Mouse (Mus musculus) heart, embryonic 13.5 days (tissue): ENCODE results near the gene Cdk5r1. TPM values are rescaled to one million over a fixed set of nuclear protein-coding genes. Genes with fewer than 3 reads are reported as not detected.
A peak's percentile ranks its signal among the peaks of the same experiment; 100 is the strongest.
"Not testable (repeated sequence)": the region's sequence is repeated elsewhere in the genome, so short reads cannot be mapped to it uniquely, and the experiment has no call there.

ENCODE experiments used
- ATAC-seq: fragments of 200-750 bp; cut with Nextera tagmentation; 2 replicates; pipeline ENCODE4 v1.8.0; 2017; ENCODE audit warnings: moderate TSS enrichment; ENCODE audit not compliant: insufficient number of reproducible peaks, low FRiP score, low TSS enrichment; ENCODE audit errors: extremely low read depth
- H3K27ac ChIP-seq: fragments of 300-500 bp; sonication (generic); replicated peaks from 2 replicates; pipeline ENCODE4 v1.5.1; 2015; ENCODE audit warnings: moderate library complexity, mild to moderate bottlenecking, inconsistent platforms
- H3K27me3 ChIP-seq: fragments of 300-500 bp; sonication (generic); replicated peaks from 2 replicates; pipeline ENCODE4 v1.6.1; 2015; ENCODE audit warnings: mild to moderate bottlenecking, inconsistent platforms
- H3K36me3 ChIP-seq: fragments of 300-500 bp; sonication (generic); 2 replicates; pipeline ENCODE4 v1.6.1; 2015; ENCODE audit warnings: mild to moderate bottlenecking, inconsistent platforms
- H3K4me1 ChIP-seq: fragments of 300-500 bp; sonication (generic); 2 replicates; pipeline ENCODE4 v1.6.1; 2015; ENCODE audit warnings: inconsistent platforms
- H3K4me2 ChIP-seq: fragments of 300-500 bp; sonication (generic); 2 replicates; pipeline ENCODE4 v1.6.1; 2015; ENCODE audit warnings: inconsistent platforms, mild to moderate bottlenecking, moderate library complexity
- H3K4me3 ChIP-seq: fragments of 300-500 bp; sonication (generic); 2 replicates; pipeline ENCODE4 v1.5.1; 2015; ENCODE audit warnings: moderate library complexity, mild to moderate bottlenecking, inconsistent platforms
- H3K9ac ChIP-seq: fragments of 300-500 bp; sonication (generic); 2 replicates; pipeline ENCODE4 v1.6.1; 2015; ENCODE audit warnings: inconsistent platforms, mild to moderate bottlenecking, moderate library complexity
- H3K9me3 ChIP-seq: fragments of 300-500 bp; sonication (generic); 2 replicates; pipeline ENCODE4 v1.6.1; 2016; ENCODE audit warnings: inconsistent platforms
- WGBS: fragments of 180-500 bp; shearing (Covaris S2); methylation state at CpG from one replicate; pipeline ENCODE4 v1.1.7; 2015; ENCODE audit warnings: mixed read lengths; 5-methylcytosine and 5-hydroxymethylcytosine counted together
- polyA plus RNA-seq: library from polyadenylated mRNA; unstranded; fragments of >200 nt; fragmentation: Nextera tagmentation; extraction: Ambion mirVana; gene quantifications from 2 replicates; pipeline ENCODE4 v1.2.1, GENCODE M21; 2015

The Cdk5r1 gene
- polyA plus RNA-seq = 0.36 and 0.59 TPM in 2 replicates

DNA sequence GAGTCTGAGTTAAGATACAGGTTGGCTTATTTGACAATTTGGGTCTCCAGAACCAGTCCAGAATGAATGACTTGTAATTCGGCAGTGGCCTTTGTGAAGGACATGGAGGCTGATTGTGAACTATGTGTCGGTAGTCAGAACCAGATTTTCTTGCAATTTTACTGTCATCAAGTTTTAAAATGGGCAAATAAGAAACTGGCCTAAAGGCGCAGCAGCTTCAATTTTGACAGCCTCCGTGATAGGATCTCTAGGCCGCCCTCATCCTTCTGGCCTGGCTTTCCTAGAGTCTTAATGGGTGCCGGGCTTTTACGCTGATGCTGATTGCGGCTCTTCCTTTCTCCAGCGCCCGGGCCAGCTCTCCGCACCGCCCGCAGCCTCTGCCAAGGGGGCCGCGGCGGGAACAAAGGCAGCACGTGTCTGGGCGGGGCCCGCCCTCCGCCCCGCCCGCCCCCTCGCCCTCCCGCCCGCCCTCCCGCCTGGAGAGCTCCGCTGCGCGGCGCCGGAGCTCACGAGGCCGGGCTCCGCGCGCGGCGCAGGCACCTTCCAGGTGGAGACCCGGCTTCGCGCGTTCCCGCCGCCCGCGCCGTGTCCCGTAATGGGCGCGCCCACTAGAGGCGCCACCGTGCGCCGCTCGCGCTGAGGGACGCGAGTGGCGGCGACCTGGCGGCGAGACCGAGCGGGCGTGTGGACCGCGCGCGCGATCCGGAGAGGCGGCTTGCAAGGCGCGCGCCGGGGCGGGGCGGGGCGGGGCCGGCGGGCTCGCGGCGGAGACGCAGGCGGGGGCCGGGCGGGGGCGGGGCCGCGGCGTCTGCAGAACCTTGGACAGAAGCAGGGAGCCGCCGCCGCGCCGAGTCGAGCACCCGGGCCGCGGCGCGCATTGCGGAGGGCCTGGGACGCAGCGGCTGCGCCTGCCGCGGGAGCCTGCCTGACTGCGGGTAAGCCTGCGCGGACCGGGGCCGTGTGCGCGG is at the start of gene Cdk5r1:
Gene Cdk5r1, plus strand, starts transcription at position 802 of the 968 bp plus-strand sequence.
- peaks cover 21% of the 10 kb centered on the region for H3K4me1 ChIP-seq
- peaks cover 35% of the 10 kb centered on the region for H3K36me3 ChIP-seq
- ATAC-seq = peak; percentile 86
- 1% methylated on average over 61 of the region's 116 CpGs for WGBS
- peak within 1 kb of the TSS; percentile 100 for H3K4me2 ChIP-seq
- peak within 1 kb of the TSS; percentile 63 for H3K27ac ChIP-seq
- peaks cover 17% of the 10 kb centered on the region for H3K27me3 ChIP-seq
- H3K9ac ChIP-seq = peak within 1 kb of the TSS; percentile 86
- H3K9me3 ChIP-seq = no peaks in the 10 kb centered on the region
- H3K4me3 ChIP-seq = peak within 1 kb of the TSS; percentile 81

DNA sequence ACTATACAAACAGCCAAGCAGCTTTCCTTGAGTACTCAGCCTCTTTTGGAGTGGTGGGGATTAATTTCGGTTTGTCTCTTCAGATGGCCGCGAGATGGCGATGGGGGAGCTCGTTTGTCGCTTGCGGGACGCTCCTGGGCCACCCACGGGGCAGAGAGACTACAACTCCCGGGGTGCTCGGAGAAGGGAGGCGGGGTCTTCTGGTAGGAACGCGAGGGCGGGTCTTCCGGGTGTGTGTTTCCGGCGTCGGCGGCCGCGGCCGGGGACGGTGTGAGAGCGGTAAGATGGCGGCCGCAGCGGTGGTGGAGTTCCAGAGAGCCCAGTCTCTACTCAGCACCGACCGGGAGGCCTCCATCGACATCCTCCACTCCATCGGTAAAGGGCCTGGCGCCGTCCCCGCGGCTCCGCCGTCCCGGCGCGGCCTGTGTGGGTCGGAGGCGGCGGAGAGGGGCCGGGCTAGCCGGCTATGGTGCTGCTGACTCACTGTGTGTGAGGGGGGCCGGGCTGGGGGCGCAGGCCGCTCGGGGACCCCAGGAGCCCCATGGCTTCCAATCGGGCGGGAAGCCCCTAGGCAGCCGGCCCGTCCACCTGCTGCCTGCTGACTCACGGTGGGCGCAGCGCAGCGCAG is 48.3 kb upstream of the Cdk5r1 start, which contains the start of gene Psmd11:
Gene Psmd11, plus strand, starts transcription at position 235 of the 628 bp plus-strand sequence.
- ATAC-seq = peak; percentile 97
- Histone ChIP-seq H3K4me2 (peak within 1 kb of the TSS; percentile 73), H3K36me3 (peaks cover 19% of the 10 kb centered on the region), H3K4me1 (peaks cover 14% of the 10 kb centered on the region), H3K9ac (peak within 1 kb of the TSS; percentile 99), H3K4me3 (peak within 1 kb of the TSS; percentile 95), H3K9me3 (no peaks in the 10 kb centered on the region), H3K27me3 (no peaks in the 10 kb centered on the region), H3K27ac (peak within 1 kb of the TSS; percentile 94)
- under 1% methylated on average over 57 of the region's 58 CpGs for WGBS

DNA sequence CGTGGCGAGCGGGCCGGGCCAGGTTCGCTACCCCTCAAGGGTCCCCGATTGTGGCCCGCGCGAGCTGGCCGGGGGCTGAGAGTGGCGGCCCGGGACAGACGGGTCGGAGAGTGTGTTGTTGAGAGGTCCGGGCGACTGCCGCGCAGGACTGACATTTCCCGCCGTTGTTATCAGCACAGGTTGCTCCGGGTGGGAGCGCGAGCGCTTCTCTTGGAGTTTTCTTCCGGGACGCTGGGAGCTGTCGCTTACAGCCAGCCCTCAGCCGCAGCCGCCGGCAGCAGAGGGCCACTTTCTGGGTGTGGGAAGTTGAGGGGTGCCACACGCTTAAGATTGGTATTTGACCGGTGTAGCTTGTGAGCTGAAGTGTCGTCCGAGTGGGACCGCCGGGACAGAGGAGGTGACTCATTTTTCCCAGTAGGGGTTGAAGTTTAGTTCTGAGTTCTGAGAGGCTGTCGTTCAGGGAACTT is 47.8 kb upstream of the Cdk5r1 start:
- H3K36me3 ChIP-seq = peaks cover 24% of the 10 kb centered on the region
- H3K4me1 ChIP-seq = peaks cover 14% of the 10 kb centered on the region
- H3K4me3 ChIP-seq = peak overlapping the region; percentile 95
- no peaks in the 10 kb centered on the region for H3K9me3 ChIP-seq
- H3K27ac ChIP-seq = peak overlapping the region; percentile 94
- H3K27me3 ChIP-seq = no peaks in the 10 kb centered on the region
- WGBS = under 1% methylated on average over 37 of the region's 37 CpGs
- H3K9ac ChIP-seq = peak overlapping the region; percentile 99
- H3K4me2 ChIP-seq = peak overlapping the region; percentile 73
- ATAC-seq = no peak; the same call in 1 of the 2 replicates

DNA sequence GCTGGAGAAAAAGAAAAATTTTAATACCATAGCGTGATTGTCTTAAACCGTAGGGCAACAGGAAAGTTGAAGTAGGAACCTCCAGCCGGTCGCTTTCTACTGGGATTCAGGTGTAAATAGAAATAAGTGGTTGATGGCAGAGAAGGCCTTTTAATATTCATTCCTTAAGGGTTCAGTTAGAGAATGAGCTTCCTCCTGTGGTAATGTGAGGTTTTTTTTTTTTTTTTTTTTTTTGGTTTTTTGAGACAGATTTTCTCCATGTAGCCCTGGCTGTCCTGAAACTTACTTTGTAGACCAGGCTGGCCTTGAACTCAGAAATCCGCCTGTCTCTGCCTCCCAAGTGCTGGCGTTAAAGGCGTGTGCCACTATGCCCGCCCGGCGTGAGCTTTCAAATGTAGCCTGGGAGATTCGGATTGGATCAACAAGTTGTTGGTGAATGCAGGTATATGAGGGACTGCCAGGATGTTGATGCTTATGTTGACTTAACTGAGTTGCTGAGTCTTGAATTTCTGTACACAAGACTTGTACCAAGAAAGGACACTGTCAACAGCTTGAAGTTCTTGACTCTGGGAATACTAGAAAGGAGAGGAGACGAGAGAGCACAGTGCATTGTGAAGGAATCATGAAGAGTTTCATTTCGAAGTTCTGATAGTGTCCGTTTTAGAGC is 47.2 kb upstream of the Cdk5r1 start:
- Histone ChIP-seq H3K9me3 (no peaks in the 10 kb centered on the region), H3K27me3 (no peaks in the 10 kb centered on the region), H3K9ac (peak overlapping the region; percentile 99), H3K27ac (peak overlapping the region; percentile 94), H3K4me1 (peaks cover 14% of the 10 kb centered on the region), H3K36me3 (peaks cover 27% of the 10 kb centered on the region), H3K4me3 (peak overlapping the region; percentile 95), H3K4me2 (peak overlapping the region; percentile 73)
- 49% methylated on average over 14 of the region's 14 CpGs for WGBS
- ATAC-seq = no peak

DNA sequence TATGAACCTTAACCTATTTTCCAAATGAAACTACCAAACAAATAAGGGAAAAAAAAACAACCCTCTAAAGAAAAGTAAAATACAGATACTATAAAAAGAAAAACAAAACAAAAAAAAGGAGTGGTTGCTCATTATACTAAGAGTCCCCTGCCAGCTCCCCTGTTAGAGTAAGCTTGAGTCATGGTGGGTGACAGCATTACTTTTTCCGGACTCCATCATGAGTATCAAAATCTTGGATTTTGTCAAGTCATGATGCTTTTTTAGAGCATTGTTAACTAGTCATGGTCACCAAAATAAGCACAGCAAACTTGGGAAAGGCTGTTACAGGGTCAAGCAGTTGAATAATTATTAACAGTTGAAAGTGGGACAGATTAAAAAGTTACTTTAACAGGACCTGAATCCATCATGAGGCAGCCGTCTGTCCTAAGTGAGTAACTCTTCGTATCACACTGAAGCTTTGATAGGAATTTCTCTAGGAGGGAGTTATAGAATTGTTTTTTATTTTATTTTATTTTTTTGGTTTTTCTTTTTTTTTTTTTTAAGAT is 46.4 kb upstream of the Cdk5r1 start:
- Histone ChIP-seq H3K9ac (no peak overlapping the region), H3K27ac (no peak overlapping the region), H3K4me2 (no peak overlapping the region), H3K9me3 (no peaks in the 10 kb centered on the region), H3K4me3 (no peak overlapping the region), H3K36me3 (peaks cover 34% of the 10 kb centered on the region), H3K4me1 (peaks cover 14% of the 10 kb centered on the region), H3K27me3 (no peaks in the 10 kb centered on the region)
- no peak for ATAC-seq
- 91% methylated on average over 3 of the region's 3 CpGs for WGBS

DNA sequence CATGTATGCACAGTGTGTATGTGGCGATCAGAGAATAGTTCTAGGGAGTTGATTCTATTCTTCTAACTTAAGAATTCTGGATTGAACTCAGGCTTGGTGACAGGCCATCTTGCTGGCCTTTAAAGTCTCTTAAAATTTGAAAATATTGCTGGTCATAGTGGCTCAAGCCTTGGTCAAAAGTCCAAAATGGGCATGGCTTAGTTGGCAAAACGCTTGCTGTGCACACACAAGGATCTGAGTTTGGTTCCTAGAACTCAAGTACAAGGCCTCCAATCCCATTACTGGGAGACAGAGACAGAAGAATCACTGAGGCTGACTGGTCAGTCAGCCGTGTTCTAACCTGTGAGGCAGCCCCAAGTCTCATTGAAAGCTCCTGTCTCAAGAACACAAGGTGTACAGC is 29.9 kb upstream of the Cdk5r1 start:
- 90% methylated on average over 3 of the region's 3 CpGs for WGBS

DNA sequence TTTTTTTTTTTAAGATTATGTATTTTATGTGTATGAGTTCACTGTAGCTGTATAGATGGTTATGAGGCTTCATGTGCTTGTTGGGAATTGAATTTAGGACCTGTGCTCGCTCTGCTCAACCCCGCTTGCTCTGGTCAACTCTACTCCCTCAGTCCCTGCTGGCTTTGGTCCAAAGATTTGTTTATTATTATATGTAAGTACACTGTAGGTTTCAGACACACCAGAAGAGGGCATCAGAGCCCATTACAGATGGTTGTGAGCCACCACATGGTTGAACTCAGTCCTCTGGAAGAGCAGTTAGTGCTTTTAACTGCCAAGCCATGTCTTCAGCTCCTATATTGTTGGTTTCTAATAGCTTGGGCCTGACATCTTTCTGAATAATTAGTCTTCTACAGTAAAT is 27.0 kb upstream of the Cdk5r1 start:
- H3K36me3 ChIP-seq = peaks cover 90% of the 10 kb centered on the region

More for the DNA sequence above, 29.9 kb upstream of the Cdk5r1 start:
- H3K27ac ChIP-seq = no peak overlapping the region
- no peak overlapping the region for H3K4me2 ChIP-seq
- H3K4me3 ChIP-seq = no peak overlapping the region
- ATAC-seq = no peak
- no peaks in the 10 kb centered on the region for H3K4me1 ChIP-seq
- H3K27me3 ChIP-seq = no peaks in the 10 kb centered on the region
- no peaks in the 10 kb centered on the region for H3K9me3 ChIP-seq
- H3K9ac ChIP-seq = no peak overlapping the region
- peaks cover 88% of the 10 kb centered on the region for H3K36me3 ChIP-seq

DNA sequence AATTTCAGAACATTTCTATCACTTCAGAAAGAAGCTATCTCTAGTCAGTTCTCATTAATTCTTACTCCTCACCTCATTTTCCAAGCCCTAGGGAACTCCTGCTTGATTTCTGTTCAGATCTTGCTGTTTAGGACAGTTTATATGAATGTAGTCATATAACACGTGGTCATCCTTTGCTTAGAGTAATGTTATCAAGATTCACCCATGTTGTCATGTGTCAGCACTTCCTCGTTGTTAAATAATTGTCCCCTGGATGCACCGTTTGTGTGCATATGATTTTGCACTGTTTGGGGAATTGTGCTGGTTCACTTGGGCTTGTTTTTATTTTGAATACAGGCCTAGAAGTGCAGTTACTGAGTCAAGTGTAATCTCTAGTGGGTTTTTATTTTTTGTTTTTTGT is 24.6 kb upstream of the Cdk5r1 start:
- H3K27me3 ChIP-seq = no peaks in the 10 kb centered on the region
- H3K4me1 ChIP-seq = no peaks in the 10 kb centered on the region
- no peak overlapping the region for H3K4me3 ChIP-seq
- H3K27ac ChIP-seq = no peak overlapping the region
- no peaks in the 10 kb centered on the region for H3K9me3 ChIP-seq
- no peak overlapping the region for H3K4me2 ChIP-seq
- no peak for ATAC-seq
- H3K36me3 ChIP-seq = peaks cover 89% of the 10 kb centered on the region
- 81% methylated on average over 3 of the region's 3 CpGs for WGBS
- no peak overlapping the region for H3K9ac ChIP-seq

More for the DNA sequence above, 27.0 kb upstream of the Cdk5r1 start:
- no peaks in the 10 kb centered on the region for H3K4me1 ChIP-seq
- WGBS = 90% methylated on average over 2 of the region's 2 CpGs
- no peak overlapping the region for H3K4me3 ChIP-seq
- ATAC-seq = no peak
- no peak overlapping the region for H3K4me2 ChIP-seq
- H3K9me3 ChIP-seq = no peaks in the 10 kb centered on the region
- no peak overlapping the region for H3K27ac ChIP-seq
- H3K27me3 ChIP-seq = no peaks in the 10 kb centered on the region
- H3K9ac ChIP-seq = no peak overlapping the region

DNA sequence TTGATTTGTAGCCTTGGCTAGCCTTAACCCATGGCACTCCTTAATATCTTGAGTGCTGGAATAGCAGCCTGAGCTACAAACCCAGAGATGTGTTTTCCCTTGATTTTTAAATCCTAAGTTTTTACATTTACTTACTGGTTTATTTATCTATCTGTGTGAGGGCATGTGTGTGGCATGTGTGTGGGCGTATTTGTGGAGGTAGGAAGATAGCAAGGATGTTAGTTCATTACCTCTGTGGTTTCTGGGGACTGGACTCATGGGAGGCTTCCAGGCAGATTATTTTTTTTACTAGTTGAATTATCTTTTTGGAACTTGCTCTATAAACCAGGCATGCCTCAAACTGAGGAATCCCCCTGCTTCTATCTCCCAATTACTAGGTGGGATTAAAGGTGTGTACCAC is 23.6 kb upstream of the Cdk5r1 start:
- whole genome bisulfite sequencing = 92% methylated on average over 1 of the region's 1 CpGs
- H3K4me1 ChIP-seq = no peaks in the 10 kb centered on the region
- no peak overlapping the region for H3K9ac ChIP-seq
- no peak overlapping the region for H3K27ac ChIP-seq
- H3K9me3 ChIP-seq = no peaks in the 10 kb centered on the region
- H3K27me3 ChIP-seq = no peaks in the 10 kb centered on the region
- H3K36me3 ChIP-seq = peaks cover 89% of the 10 kb centered on the region
- H3K4me3 ChIP-seq = no peak overlapping the region
- H3K4me2 ChIP-seq = no peak overlapping the region
- ATAC-seq = no peak

DNA sequence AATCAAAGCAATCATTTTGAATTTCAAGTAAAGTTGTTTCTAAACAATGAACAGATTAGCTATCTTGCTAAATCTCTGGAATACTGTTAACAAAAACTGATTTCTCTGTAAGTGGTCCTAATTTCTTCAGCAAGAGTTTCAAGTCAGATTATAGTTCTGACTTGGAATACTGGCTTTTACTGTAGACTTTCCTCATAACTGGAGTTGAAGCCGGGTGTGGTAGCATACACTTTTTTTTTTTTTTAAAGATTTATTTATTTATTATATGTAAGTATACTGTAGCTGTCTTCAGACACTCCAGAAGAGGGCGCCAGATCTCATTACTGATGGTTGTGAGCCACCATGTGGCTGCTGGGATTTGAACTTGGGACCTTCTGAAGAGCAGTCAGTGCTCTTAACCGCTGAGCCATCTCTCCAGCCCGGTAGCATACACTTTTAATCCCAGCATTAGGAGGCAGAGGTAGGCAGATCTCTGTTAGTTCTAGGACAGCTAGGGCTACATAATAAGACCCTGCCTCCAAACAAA is 13.2 kb upstream of the Cdk5r1 start:
- H3K27ac ChIP-seq, H3K4me2 ChIP-seq, H3K27me3 ChIP-seq, H3K4me3 ChIP-seq, H3K9me3 ChIP-seq, ATAC-seq, H3K9ac ChIP-seq, H3K4me1 ChIP-seq: not testable (repeated sequence)
- peaks cover 95% of the 10 kb centered on the region for H3K36me3 ChIP-seq
- 89% methylated on average over 4 of the region's 4 CpGs for WGBS
